Mouse (Mus musculus): ENCODE data around the gene Psme1.

DNA sequence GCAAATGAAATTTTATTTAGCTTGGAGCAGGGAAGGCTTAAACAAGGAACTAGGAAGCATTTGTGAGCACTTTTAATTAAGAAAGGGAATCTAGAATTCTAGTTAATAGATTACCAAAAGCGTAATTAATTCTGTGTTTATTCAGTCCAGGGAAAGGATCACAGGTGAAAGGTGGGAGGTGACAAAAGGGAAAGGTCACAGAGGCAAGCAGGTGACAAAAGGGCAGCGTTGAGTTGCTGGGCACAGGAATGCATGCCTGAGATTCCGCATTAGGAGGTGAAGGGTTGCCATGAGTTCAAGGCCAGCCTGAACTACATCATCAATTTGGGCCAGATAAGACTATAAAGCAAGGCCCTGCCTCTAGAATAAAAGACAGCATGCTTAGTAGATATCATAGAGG, 10.4 kb upstream of the Psme1 start:
- TF ChIP-seq CTCF (IDR thresholded peaks at IDR 0.05; ENCODE audit: low read depth) (no peak), EP300 (optimal IDR thresholded peaks at IDR 0.05) (no peak)
